In the genomic region with DNA sequence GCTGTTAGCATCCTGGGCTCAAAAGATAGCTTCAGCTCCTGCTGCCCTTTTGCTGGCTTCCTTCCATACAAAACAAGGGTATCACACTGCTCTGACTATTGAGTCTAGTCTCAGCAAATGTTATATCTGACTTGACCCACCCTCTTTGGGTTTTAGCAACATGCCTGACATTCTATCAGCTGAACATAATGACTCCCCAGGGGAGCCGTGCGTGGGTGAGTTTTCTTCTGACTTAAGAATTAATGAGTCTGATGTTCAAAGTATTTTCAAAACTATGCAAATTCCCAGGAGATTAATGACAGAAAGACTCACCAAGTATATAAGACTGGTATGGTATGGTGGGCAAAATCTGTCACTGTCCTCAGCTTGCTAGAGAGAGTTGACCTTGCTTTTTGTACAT, we compare ENCODE assay signal across 15 mouse cellular contexts.
"Had no signal": no experiment of that assay in that cellular context is flagged by ENCODE, and none has a peak within 500 bp of the region (broad histone marks: within the 10 kb centered on the region; RNA-seq: fewer than 3 reads in every experiment).

No protein-coding gene starts in this region.

- H3K9me3 ChIP-seq: limb, embryonic 13.5 days; midbrain, embryonic 10.5 days; midbrain, embryonic 15.5 days had no signal

- H3K4me3 ChIP-seq: layer of hippocampus, adult 2 months; limb, embryonic 13.5 days; midbrain, embryonic 10.5 days; midbrain, embryonic 15.5 days; neural tube, embryonic 13.5 days had no signal

- DNase-seq: kidney, postnatal 36 days; left cerebral cortex, postnatal 4 days; lung, adult 18-20 months; lung, postnatal 10 days; lung, postnatal 4 days; retina, postnatal 1 day; right cerebral cortex, postnatal 14 days; thymus, postnatal 4 days had no signal

- H3K4me2 ChIP-seq: limb, embryonic 13.5 days; midbrain, embryonic 15.5 days; neural tube, embryonic 13.5 days had no signal

- H3K27me3 ChIP-seq: limb, embryonic 13.5 days; midbrain, embryonic 15.5 days; neural tube, embryonic 13.5 days had no signal

- H3K4me1 ChIP-seq: limb, embryonic 13.5 days; midbrain, embryonic 15.5 days had no signal

- H3K27ac ChIP-seq: layer of hippocampus, adult 2 months; limb, embryonic 13.5 days; liver, embryonic 14.5 days; midbrain, embryonic 10.5 days; midbrain, embryonic 15.5 days; neural tube, embryonic 13.5 days had no signal

- H3K9ac ChIP-seq: limb, embryonic 13.5 days; liver, embryonic 14.5 days; midbrain, embryonic 15.5 days; neural tube, embryonic 13.5 days had no signal

- H3K36me3 ChIP-seq: limb, embryonic 13.5 days; midbrain, embryonic 10.5 days; midbrain, embryonic 15.5 days; neural tube, embryonic 13.5 days had no signal

- ATAC-seq: intestine, postnatal 0 days; midbrain, embryonic 15.5 days had no signal
